Mouse (Mus musculus): Measurements from ENCODE around the gene Fam114a1.

GRCm38 (mm10) chr5:64975121-64975520 lies 5.2 kb downstream of the Fam114a1 start:
- no peak for TF ChIP-seq CTCF (IDR thresholded peaks at IDR 0.05; ENCODE audit: low read depth, low read length)
- no peak for TF ChIP-seq POLR2A (IDR thresholded peaks at IDR 0.05; ENCODE audit: borderline replicate concordance, low read depth, low read length)

All from bone marrow macrophage, adult 2 months (primary cell).